Mouse (Mus musculus) heart, embryonic 10.5 days (tissue): ENCODE results near the gene Cd2. TPM values are rescaled to one million over a fixed set of nuclear protein-coding genes. Genes with fewer than 3 reads are reported as not detected.

Experiments
- DNase-seq: peaks from one replicate; pipeline ENCODE4 v3.0.0-alpha.2; 2017; ENCODE audit warnings: low spot score
- H3K27ac ChIP-seq: fragments of 300-500 bp; sonication (generic); 2 replicates; pipeline ENCODE4 v1.5.1; 2016; ENCODE audit warnings: mild to moderate bottlenecking
- H3K27me3 ChIP-seq: fragments of 300-500 bp; sonication (generic); 2 replicates; pipeline ENCODE4 v1.6.1; 2016; ENCODE audit warnings: mild to moderate bottlenecking; ENCODE audit not compliant: poor library complexity, insufficient read depth, severe bottlenecking
- H3K36me3 ChIP-seq: fragments of 300-500 bp; sonication (generic); 2 replicates; pipeline ENCODE4 v1.6.1; 2016; ENCODE audit warnings: mild to moderate bottlenecking, moderate library complexity
- H3K4me1 ChIP-seq: fragments of 300-500 bp; sonication (generic); 2 replicates; pipeline ENCODE4 v1.6.1; 2016; ENCODE audit warnings: mild to moderate bottlenecking
- H3K4me3 ChIP-seq: fragments of 300-500 bp; sonication (generic); 2 replicates; pipeline ENCODE4 v1.5.1; 2016; ENCODE audit warnings: mild to moderate bottlenecking, moderate library complexity
- H3K9me3 ChIP-seq: fragments of 300-500 bp; sonication (generic); 2 replicates; pipeline ENCODE4 v1.6.1; 2016; ENCODE audit warnings: mild to moderate bottlenecking, moderate library complexity
- WGBS: fragments of 180-500 bp; shearing (Covaris S2); methylation state at CpG from one replicate; pipeline ENCODE4 v1.1.7; 2016; 5-methylcytosine and 5-hydroxymethylcytosine counted together
- polyA plus RNA-seq: library from polyadenylated mRNA; unstranded; fragments of >200 nt; fragmentation: Nextera tagmentation; extraction: Ambion mirVana; gene quantifications from 2 replicates; pipeline ENCODE4 v1.2.1, GENCODE M21; 2016

Gene Cd2
- polyA plus RNA-seq, 1 experiment from 2014 or later: 0.38 TPM

- H3K36me3 ChIP-seq: no peaks in the 10 kb centered on the region
- H3K4me1 ChIP-seq: peaks cover 36% of the 10 kb centered on the region
- 51% methylated on average over 5 of the region's 5 CpGs for WGBS
These were observed 9.3 kb downstream of the Cd2 start for GRCm38 (mm10) chr3:101278396-101278795.

DNA sequence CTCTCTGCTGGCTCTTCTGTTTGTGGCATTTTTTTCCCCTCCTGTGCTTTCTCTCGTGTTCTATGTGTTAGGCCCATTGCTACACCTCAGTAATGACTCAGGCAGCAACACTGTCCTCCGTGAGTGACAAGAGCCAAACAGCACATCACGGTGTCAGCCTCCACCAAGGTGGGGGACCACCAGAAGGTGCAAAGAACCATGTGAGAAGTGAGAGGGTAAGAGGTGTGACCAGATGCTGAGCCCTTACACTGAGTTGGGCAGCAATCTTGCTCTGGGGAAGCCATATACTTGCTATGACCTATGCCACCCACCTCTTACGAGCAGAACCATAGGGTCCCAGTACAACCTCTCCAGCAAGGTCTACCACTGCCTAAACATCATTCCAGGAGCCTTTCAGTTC is 9.9 kb downstream of the Cd2 start:
- 78% methylated on average over 4 of the region's 4 CpGs for WGBS
- H3K4me3 ChIP-seq: no peak overlapping the region
- H3K36me3 ChIP-seq: no peaks in the 10 kb centered on the region
- H3K9me3 ChIP-seq: no peaks in the 10 kb centered on the region
- no peak for DNase-seq
- H3K27ac ChIP-seq: no peak overlapping the region
- H3K4me1 ChIP-seq: peaks cover 36% of the 10 kb centered on the region
- H3K27me3 ChIP-seq: no peaks in the 10 kb centered on the region; the same call in 1 of the 2 replicates

More at GRCm38 (mm10) chr3:101278396-101278795, 9.3 kb downstream of the Cd2 start:
- no peaks in the 10 kb centered on the region; the same call in 1 of the 2 replicates for H3K27me3 ChIP-seq
- no peaks in the 10 kb centered on the region for H3K9me3 ChIP-seq
- no peak overlapping the region for H3K27ac ChIP-seq
- no peak overlapping the region for H3K4me3 ChIP-seq
- DNase-seq: no peak

GRCm38 (mm10) chr3:101276501-101277320 is 11.0 kb downstream of the Cd2 start:
- Histone ChIP-seq H3K36me3 (no peaks in the 10 kb centered on the region), H3K9me3 (no peaks in the 10 kb centered on the region), H3K27me3 (no peaks in the 10 kb centered on the region; the same call in 1 of the 2 replicates), H3K4me3 (no peak overlapping the region), H3K27ac (no peak overlapping the region), H3K4me1 (peaks cover 26% of the 10 kb centered on the region)
- DNase-seq: no peak
- 66% methylated on average over 12 of the region's 12 CpGs for WGBS

DNA sequence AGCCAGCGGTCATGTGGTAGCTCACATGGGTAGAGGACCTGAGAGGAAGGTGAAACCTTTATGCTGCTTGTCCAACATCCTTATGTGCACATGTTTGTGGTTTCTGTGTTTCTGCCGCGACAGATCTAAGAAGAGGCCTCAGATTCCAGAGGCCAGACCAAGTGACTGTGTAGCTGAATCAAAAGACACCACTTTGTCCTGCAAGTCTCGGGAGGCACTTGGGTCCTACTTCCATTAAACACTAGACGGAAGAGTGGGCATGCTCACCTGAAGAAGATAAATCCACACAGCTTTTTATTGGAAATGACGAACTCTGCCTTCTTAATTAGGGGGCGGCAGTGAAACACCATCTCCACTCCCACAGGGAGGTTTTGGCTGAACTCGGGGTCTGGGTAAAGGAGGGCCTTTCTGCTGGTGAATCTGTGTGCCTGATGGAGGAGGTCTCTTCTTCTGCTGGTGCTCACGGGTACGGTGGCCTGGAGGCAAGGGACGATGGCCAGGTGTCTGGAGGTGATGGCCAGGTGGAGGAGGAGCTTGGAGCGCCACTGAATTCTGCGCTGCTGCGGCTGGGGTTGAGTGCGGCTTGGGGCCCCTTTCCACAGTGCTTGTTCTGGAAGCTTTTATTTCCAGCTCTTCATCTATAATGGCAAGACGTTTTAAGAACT is 12.0 kb downstream of the Cd2 start:
- Histone ChIP-seq H3K36me3 (no peaks in the 10 kb centered on the region), H3K27me3 (no peaks in the 10 kb centered on the region; the same call in 1 of the 2 replicates), H3K27ac (no peak overlapping the region), H3K4me1 (peaks cover 19% of the 10 kb centered on the region), H3K4me3 (no peak overlapping the region), H3K9me3 (no peaks in the 10 kb centered on the region)
- WGBS: 89% methylated on average over 16 of the region's 16 CpGs
- DNase-seq: no peak

DNA sequence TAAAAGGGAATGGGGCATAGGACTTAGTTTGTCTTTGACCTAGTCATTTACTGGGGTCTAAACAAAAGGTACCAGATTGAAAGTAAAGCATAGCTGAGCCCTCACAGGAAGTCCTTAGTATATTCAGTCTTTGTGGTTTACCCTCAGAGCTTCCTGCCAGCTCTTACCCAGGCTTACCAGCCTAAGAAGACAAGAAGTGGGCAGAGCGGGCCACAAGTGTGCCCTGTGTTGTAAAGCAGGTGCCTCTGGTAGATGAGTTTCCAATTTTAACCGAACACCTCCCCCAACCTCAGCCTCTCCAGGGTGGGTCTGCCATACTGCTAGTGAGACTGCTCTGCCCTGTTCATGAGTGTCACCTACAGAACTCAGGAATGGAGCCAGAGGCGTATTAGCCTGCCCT is 12.9 kb downstream of the Cd2 start:
- peaks cover 11% of the 10 kb centered on the region; the same call in 1 of the 2 replicates for H3K4me1 ChIP-seq
- 78% methylated on average over 3 of the region's 3 CpGs for WGBS
- no peaks in the 10 kb centered on the region; the same call in 1 of the 2 replicates for H3K27me3 ChIP-seq
- no peak overlapping the region for H3K4me3 ChIP-seq
- H3K9me3 ChIP-seq: no peaks in the 10 kb centered on the region
- no peak overlapping the region for H3K27ac ChIP-seq
- DNase-seq: no peak
- no peaks in the 10 kb centered on the region for H3K36me3 ChIP-seq

GRCm38 (mm10) chr3:101274041-101274770 is 13.5 kb downstream of the Cd2 start:
- Histone ChIP-seq H3K9me3 (no peaks in the 10 kb centered on the region), H3K27ac (no peak overlapping the region), H3K36me3 (no peaks in the 10 kb centered on the region), H3K4me3 (no peak overlapping the region), H3K27me3 (no peaks in the 10 kb centered on the region; the same call in 1 of the 2 replicates), H3K4me1 (peaks cover 11% of the 10 kb centered on the region; the same call in 1 of the 2 replicates)
- 81% methylated on average over 12 of the region's 12 CpGs for WGBS
- DNase-seq: no peak

DNA sequence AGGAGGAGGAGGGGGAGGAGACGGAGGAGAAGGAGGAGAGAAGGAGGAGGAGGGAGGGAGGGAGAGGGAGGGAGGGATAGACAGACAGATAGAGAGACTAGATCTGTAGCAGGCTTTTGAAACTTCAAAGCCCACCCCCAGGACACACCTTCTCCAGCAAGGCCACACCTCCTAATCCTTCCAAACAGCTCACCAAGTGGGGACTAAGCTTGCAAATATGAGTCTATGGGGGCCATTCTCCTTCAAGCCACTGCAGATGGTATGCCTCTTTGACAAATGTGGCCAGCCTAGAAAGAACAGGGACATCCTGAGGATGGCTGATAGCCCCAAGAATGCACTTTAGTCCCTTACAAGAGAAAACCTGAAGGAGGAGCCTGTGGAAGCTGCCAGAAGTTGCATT is 15.6 kb downstream of the Cd2 start:
- no peaks in the 10 kb centered on the region for H3K36me3 ChIP-seq
- H3K4me3 ChIP-seq: no peak overlapping the region
- no peak overlapping the region for H3K27ac ChIP-seq
- H3K9me3 ChIP-seq: no peaks in the 10 kb centered on the region
- peaks cover 3% of the 10 kb centered on the region; the same call in 1 of the 2 replicates for H3K4me1 ChIP-seq
- 62% methylated on average over 1 of the region's 1 CpGs for WGBS
- H3K27me3 ChIP-seq: no peaks in the 10 kb centered on the region; the same call in 1 of the 2 replicates
- DNase-seq: no peak

DNA sequence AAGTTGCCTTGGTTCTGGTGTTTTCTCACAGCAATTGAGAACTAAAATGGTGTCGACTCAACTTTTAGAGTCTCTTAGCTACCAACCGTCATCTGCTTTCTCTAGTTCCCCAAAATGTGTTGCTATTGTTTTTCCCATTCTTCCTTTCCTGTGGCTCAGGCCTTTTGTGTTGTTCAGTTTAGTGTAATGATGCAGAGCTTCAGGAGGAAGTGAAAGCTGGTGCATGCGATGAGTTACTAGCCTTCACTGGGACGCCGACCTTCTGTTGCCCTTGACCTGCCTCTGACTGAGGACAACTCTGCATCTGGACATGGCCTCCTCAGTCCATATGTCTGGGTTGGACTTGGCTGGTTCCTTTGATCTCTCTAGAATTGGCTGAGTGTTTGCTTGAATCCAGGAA is 16.9 kb downstream of the Cd2 start:
- no peak for DNase-seq
- no peaks in the 10 kb centered on the region; the same call in 1 of the 2 replicates for H3K27me3 ChIP-seq
- H3K4me3 ChIP-seq: no peak overlapping the region
- H3K9me3 ChIP-seq: no peaks in the 10 kb centered on the region
- no peaks in the 10 kb centered on the region for H3K4me1 ChIP-seq
- H3K27ac ChIP-seq: no peak overlapping the region
- no peaks in the 10 kb centered on the region for H3K36me3 ChIP-seq
- 90% methylated on average over 5 of the region's 5 CpGs for WGBS

DNA sequence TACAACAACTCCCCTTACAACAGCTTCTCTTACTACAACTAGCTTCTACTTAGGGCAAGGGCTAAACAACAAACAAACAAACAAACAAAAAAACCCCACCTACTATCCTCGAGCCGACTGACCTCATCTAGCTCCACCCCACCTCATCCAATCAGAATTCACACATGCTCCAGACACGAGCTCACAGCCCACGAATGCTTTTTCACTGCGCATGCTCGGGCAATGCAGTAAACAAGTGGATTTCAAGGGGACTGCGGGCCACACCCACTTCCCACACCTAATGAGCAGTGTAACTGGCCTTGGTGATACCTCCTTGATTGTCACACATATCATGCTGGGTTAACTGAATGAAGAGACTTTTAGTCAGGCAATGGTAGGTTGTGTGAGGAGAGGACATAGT is 19.4 kb downstream of the Cd2 start:
- H3K4me3 ChIP-seq: no peak overlapping the region
- H3K9me3 ChIP-seq: no peaks in the 10 kb centered on the region
- no peak overlapping the region for H3K27ac ChIP-seq
- H3K4me1 ChIP-seq: no peaks in the 10 kb centered on the region
- WGBS: 81% methylated on average over 7 of the region's 7 CpGs
- DNase-seq: no peak
- H3K36me3 ChIP-seq: no peaks in the 10 kb centered on the region
- no peaks in the 10 kb centered on the region for H3K27me3 ChIP-seq

GRCm38 (mm10) chr3:101265561-101266091 is 22.1 kb downstream of the Cd2 start:
- 73% methylated on average over 3 of the region's 3 CpGs for WGBS
- H3K4me1 ChIP-seq: peaks cover 5% of the 10 kb centered on the region; the same call in 1 of the 2 replicates
- DNase-seq: no peak
- H3K4me3 ChIP-seq: no peak overlapping the region
- no peaks in the 10 kb centered on the region for H3K36me3 ChIP-seq
- H3K27me3 ChIP-seq: no peaks in the 10 kb centered on the region
- H3K9me3 ChIP-seq: no peaks in the 10 kb centered on the region
- H3K27ac ChIP-seq: no peak overlapping the region

DNA sequence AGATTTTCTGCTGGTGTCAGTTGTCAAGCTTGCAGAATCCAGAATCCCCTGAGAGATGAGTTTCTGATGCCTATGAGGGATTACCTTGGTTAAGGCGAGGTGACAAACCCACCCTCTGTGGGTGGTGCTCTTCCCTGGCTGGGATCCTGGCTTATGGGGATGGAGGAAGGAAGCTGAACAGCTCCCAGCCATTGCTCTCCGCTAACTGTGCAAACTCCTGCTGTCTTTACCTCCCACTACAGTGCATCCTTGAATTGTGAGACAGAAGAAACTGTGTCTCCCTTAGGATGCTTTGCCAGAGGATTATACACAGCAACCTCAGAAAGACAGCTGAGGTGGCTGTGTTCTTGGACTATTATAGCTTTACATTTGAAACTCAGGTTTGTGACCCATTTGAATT is 28.8 kb downstream of the Cd2 start:
- Histone ChIP-seq H3K27ac (no peak overlapping the region), H3K27me3 (no peaks in the 10 kb centered on the region), H3K4me1 (peaks cover 5% of the 10 kb centered on the region; the same call in 1 of the 2 replicates), H3K4me3 (no peak overlapping the region), H3K36me3 (no peaks in the 10 kb centered on the region), H3K9me3 (no peaks in the 10 kb centered on the region)
- no peak for DNase-seq
- WGBS: 41% methylated on average over 2 of the region's 2 CpGs

- 87% methylated on average over 8 of the region's 8 CpGs for WGBS
- Histone ChIP-seq H3K9me3 (no peaks in the 10 kb centered on the region), H3K27ac (no peak overlapping the region), H3K36me3 (no peaks in the 10 kb centered on the region), H3K27me3 (0 out of 2 replicates have a peak, but pooled peaks cover 6% of the 10 kb centered on the region), H3K4me3 (no peak overlapping the region), H3K4me1 (peaks cover 4% of the 10 kb centered on the region; the same call in 1 of the 2 replicates)
- DNase-seq: no peak
These were observed 31.6 kb downstream of the Cd2 start for GRCm38 (mm10) chr3:101256090-101256489.
